Comparison of ENCODE assay signal across 32 mouse cellular contexts in genomic region chr9:45402957-45403356, GRCm38 (mm10). TPM values are rescaled to one million over a fixed set of nuclear protein-coding genes. Genes with fewer than 3 reads are reported as not detected.
A peak's percentile ranks its signal among the peaks of the same experiment; 100 is the strongest.
DNase-seq lines count a peak whose midpoint lies in the region; ATAC-seq lines count a peak whose summit lies in the region.
"Had no signal": no experiment of that assay in that cellular context is flagged by ENCODE, and none has a peak within 500 bp of the region (broad histone marks: within the 10 kb centered on the region; RNA-seq: fewer than 3 reads in every experiment).

No protein-coding gene starts in this region.

- H3K9me3 ChIP-seq in embryonic facial prominence, embryonic 12.5 days, result no peaks in the 10 kb centered on the region
- H3K9me3 ChIP-seq in embryonic facial prominence, embryonic 10.5 days, result no peaks in the 10 kb centered on the region
- H3K9me3 ChIP-seq in kidney, embryonic 16.5 days (ENCODE audit: low read length), result no peaks in the 10 kb centered on the region
- H3K9me3 ChIP-seq: forebrain, embryonic 12.5 days; G1E; hindbrain, embryonic 12.5 days; intestine, embryonic 15.5 days; limb, embryonic 13.5 days; lung, embryonic 15.5 days; midbrain, embryonic 13.5 days; neural tube, embryonic 15.5 days had no signal

- WGBS in embryonic facial prominence, embryonic 12.5 days, result 50% methylated on average over 2 of the region's 2 CpGs
- WGBS in embryonic facial prominence, embryonic 10.5 days, result 46% methylated on average over 2 of the region's 2 CpGs
- 41% methylated on average over 2 of the region's 2 CpGs for WGBS in kidney, embryonic 16.5 days

- no peaks in the 10 kb centered on the region for H3K27me3 ChIP-seq in embryonic facial prominence, embryonic 12.5 days
- H3K27me3 ChIP-seq in embryonic facial prominence, embryonic 10.5 days (replicated peaks; ENCODE audit: low read depth, poor library complexity, severe bottlenecking), result peaks cover 29% of the 10 kb centered on the region
- H3K27me3 ChIP-seq in kidney, embryonic 16.5 days (ENCODE audit: insufficient read depth, low read length), result no peaks in the 10 kb centered on the region
- H3K27me3 ChIP-seq: intestine, embryonic 15.5 days; lung, embryonic 15.5 days; neural tube, embryonic 15.5 days had no signal

- H3K4me1 ChIP-seq in embryonic facial prominence, embryonic 12.5 days, result peaks cover 1% of the 10 kb centered on the region; the same call in 1 of the 2 replicates
- peaks cover 11% of the 10 kb centered on the region for H3K4me1 ChIP-seq in embryonic facial prominence, embryonic 10.5 days
- 0 out of 2 replicates have a peak, but pooled peaks cover 4% of the 10 kb centered on the region for H3K4me1 ChIP-seq in kidney, embryonic 16.5 days (ENCODE audit: insufficient read depth, low read length)
- H3K4me1 ChIP-seq: hindbrain, embryonic 12.5 days had no signal

- no peak overlapping the region for H3K27ac ChIP-seq in embryonic facial prominence, embryonic 12.5 days
- no peak overlapping the region for H3K27ac ChIP-seq in embryonic facial prominence, embryonic 10.5 days (replicated peaks)
- H3K27ac ChIP-seq in kidney, embryonic 16.5 days (ENCODE audit: low read length), result 0 out of 2 replicates have a peak overlapping the region, but pooled peaks have one; percentile 29
- H3K27ac ChIP-seq: forebrain, embryonic 12.5 days; hindbrain, embryonic 12.5 days; hindbrain, postnatal 0 days; intestine, embryonic 15.5 days; limb, embryonic 13.5 days; lung, embryonic 15.5 days; midbrain, embryonic 13.5 days; neural tube, embryonic 15.5 days had no signal

- peak; percentile 23; the same call in 1 of the 2 replicates for ATAC-seq in embryonic facial prominence, embryonic 12.5 days (ENCODE audit: insufficient number of reproducible peaks, insufficient read depth, low FRiP score, low TSS enrichment)
- ATAC-seq in kidney, embryonic 16.5 days (ENCODE audit: low FRiP score, low TSS enrichment), result 0 out of 2 replicates have a peak, but pooled peaks have one; percentile 37
- ATAC-seq in megakaryocyte progenitor cell, adult 5-6 weeks (replicated peaks; ENCODE audit: poor library complexity), result no peak
- ATAC-seq: forebrain, postnatal 0 days; hindbrain, postnatal 0 days; intestine, embryonic 15.5 days; midbrain, embryonic 13.5 days had no signal

- no peak overlapping the region for H3K4me3 ChIP-seq in embryonic facial prominence, embryonic 12.5 days
- H3K4me3 ChIP-seq in embryonic facial prominence, embryonic 10.5 days, result no peak overlapping the region
- H3K4me3 ChIP-seq in kidney, embryonic 16.5 days (ENCODE audit: low read length), result no peak overlapping the region
- H3K4me3 ChIP-seq: forebrain, embryonic 12.5 days; hindbrain, embryonic 12.5 days; intestine, embryonic 15.5 days; limb, embryonic 13.5 days; lung, embryonic 15.5 days; midbrain, embryonic 13.5 days; neural tube, embryonic 15.5 days had no signal

- DNase-seq in embryonic facial prominence, embryonic 10.5 days (ENCODE audit: low spot score), result no peak
- DNase-seq in kidney, adult 18-20 months, result peak; percentile 70
- DNase-seq in kidney, postnatal 36 days, result peak; percentile 65 to 73
- DNase-seq in urinary bladder, postnatal 36 days (ENCODE audit: low spot score in 2 of 2), result no peak
- DNase-seq: adrenal gland, postnatal 10 days; cerebellum, adult 9-10 months; cerebellum, postnatal 36 days; embryo, embryonic 11 days; forebrain, postnatal 0 days; gastrocnemius, postnatal 10 days; heart, postnatal 36 days; lung, postnatal 4 days; retina, postnatal 1 day; right cerebral cortex, postnatal 14 days; thymus, postnatal 4 days had no signal

- no peak overlapping the region for H3K9ac ChIP-seq in embryonic facial prominence, embryonic 12.5 days
- H3K9ac ChIP-seq in kidney, embryonic 16.5 days (replicated peaks; ENCODE audit: low read length), result no peak overlapping the region
- H3K9ac ChIP-seq: forebrain, embryonic 12.5 days; forebrain, postnatal 0 days; hindbrain, embryonic 12.5 days; intestine, embryonic 15.5 days; limb, embryonic 13.5 days; lung, embryonic 15.5 days; midbrain, embryonic 13.5 days; neural tube, embryonic 15.5 days had no signal

- no peaks in the 10 kb centered on the region for H3K36me3 ChIP-seq in embryonic facial prominence, embryonic 12.5 days
- H3K36me3 ChIP-seq in embryonic facial prominence, embryonic 10.5 days (replicated peaks), result no peaks in the 10 kb centered on the region
- no peaks in the 10 kb centered on the region for H3K36me3 ChIP-seq in kidney, embryonic 16.5 days (ENCODE audit: insufficient read depth, low read length)
- H3K36me3 ChIP-seq: forebrain, embryonic 12.5 days; G1E; hindbrain, embryonic 12.5 days; intestine, embryonic 15.5 days; limb, embryonic 13.5 days; lung, embryonic 15.5 days; midbrain, embryonic 13.5 days; neural tube, embryonic 15.5 days had no signal

- H3K4me2 ChIP-seq in embryonic facial prominence, embryonic 12.5 days (replicated peaks), result no peak overlapping the region
- no peak overlapping the region for H3K4me2 ChIP-seq in kidney, embryonic 16.5 days (replicated peaks; ENCODE audit: low read depth, low read length)
- H3K4me2 ChIP-seq: forebrain, embryonic 12.5 days; hindbrain, embryonic 12.5 days; intestine, embryonic 15.5 days; limb, embryonic 13.5 days; liver, embryonic 11.5 days; lung, embryonic 15.5 days; midbrain, embryonic 13.5 days; neural tube, embryonic 15.5 days had no signal

RNA-seq across cellular contexts. Expression of gene Fxyd2, which starts 3.5 kb away (rescaled TPM):
- 2.9 and 3.8 TPM in 2 replicates for polyA plus RNA-seq in embryonic facial prominence, embryonic 12.5 days (2016; fragmentation: Nextera tagmentation; extraction: Ambion mirVana)
- 0.76 and 1.1 TPM in 2 replicates for polyA plus RNA-seq in embryonic facial prominence, embryonic 10.5 days (2016; fragmentation: Nextera tagmentation; extraction: Ambion mirVana)
- polyA plus RNA-seq in kidney, embryonic 16.5 days (2015; fragmentation: Nextera tagmentation; extraction: Ambion mirVana), result 746 and 828 TPM in 2 replicates
- total RNA-seq in megakaryocyte progenitor cell, adult 5-6 weeks (2015), result 0.78 and 0.79 TPM in 2 replicates
- 2.9 TPM in 1 of 2 replicates, not detected in the other for total RNA-seq in megakaryocyte progenitor cell, adult 5-6 weeks (2017)
- total RNA-seq: CH12.LX; megakaryocyte-erythroid progenitor cell, adult 5-6 weeks had no signal
- polyA plus RNA-seq: C2C12, G1E had no signal

RNA-seq across cellular contexts. Expression of gene Dscaml1, which starts 23.5 kb away (rescaled TPM):
- polyA plus RNA-seq in embryonic facial prominence, embryonic 12.5 days (2016; fragmentation: Nextera tagmentation; extraction: Ambion mirVana), result 0.87 and 1.2 TPM in 2 replicates
- polyA plus RNA-seq in embryonic facial prominence, embryonic 10.5 days (2016; fragmentation: Nextera tagmentation; extraction: Ambion mirVana), result 0.50 and 0.67 TPM in 2 replicates
- 0.17 and 0.37 TPM in 2 replicates for polyA plus RNA-seq in kidney, embryonic 16.5 days (2015; fragmentation: Nextera tagmentation; extraction: Ambion mirVana)
- not detected in 2 replicates for total RNA-seq in megakaryocyte progenitor cell, adult 5-6 weeks (2015)
- total RNA-seq in megakaryocyte progenitor cell, adult 5-6 weeks (2017), result not detected in 2 replicates
- total RNA-seq: CH12.LX; heart, postnatal 36 days; megakaryocyte-erythroid progenitor cell, adult 5-6 weeks had no signal
- polyA plus RNA-seq: C2C12; G1E; liver, embryonic 16.5 days had no signal

RNA-seq across cellular contexts. Expression of gene Fxyd6, which starts 33.0 kb away (rescaled TPM):
- 117 and 121 TPM in 2 replicates for polyA plus RNA-seq in embryonic facial prominence, embryonic 12.5 days (2016; fragmentation: Nextera tagmentation; extraction: Ambion mirVana)
- 128 and 131 TPM in 2 replicates for polyA plus RNA-seq in embryonic facial prominence, embryonic 10.5 days (2016; fragmentation: Nextera tagmentation; extraction: Ambion mirVana)
- 184 and 189 TPM in 2 replicates for polyA plus RNA-seq in kidney, embryonic 16.5 days (2015; fragmentation: Nextera tagmentation; extraction: Ambion mirVana)
- not detected in 2 replicates for total RNA-seq in megakaryocyte progenitor cell, adult 5-6 weeks (2015)
- total RNA-seq in megakaryocyte progenitor cell, adult 5-6 weeks (2017), result 0.07 TPM in 1 of 2 replicates, not detected in the other
- polyA plus RNA-seq: C2C12, G1E had no signal

Comparison
In these comparisons a context has a peak if more than half of its experiments do, and no peak if none do; other contexts are left out.
1. DNase-seq: peak in kidney, adult 18-20 months (single experiment) and kidney, postnatal 36 days (2 of 2); none in embryonic facial prominence, embryonic 10.5 days (single experiment) and urinary bladder, postnatal 36 days (0 of 2).
2. RNA of gene Fxyd2, which starts 3.5 kb away (polyA plus RNA-seq): 746 to 828 TPM in kidney, embryonic 16.5 days; 2.9 to 3.8 TPM in embryonic facial prominence, embryonic 12.5 days and 0.76 to 1.1 TPM in embryonic facial prominence, embryonic 10.5 days; every median in the first group is over 100 times any median in the second.